Mouse (Mus musculus): Measurements from ENCODE around the gene Dbil5. TPM values are rescaled to one million over a fixed set of nuclear protein-coding genes. Genes with fewer than 3 reads are reported as not detected.

The Dbil5 gene
- polyA plus RNA-seq, 1 experiment from 2014 or later, result 0.48 TPM

GRCm38 (mm10) chr11:76262611-76263351, 45.4 kb downstream of the Dbil5 start:
- H3K4me1 ChIP-seq (replicated peaks), result peaks cover 99% of the 10 kb centered on the region
- H3K36me3 ChIP-seq, result peaks cover 24% of the 10 kb centered on the region
- peak overlapping the region; percentile 88 for H3K27ac ChIP-seq
- 6% methylated on average over 19 of the region's 19 CpGs for WGBS
- no peaks in the 10 kb centered on the region; the same call in 1 of the 2 replicates for H3K27me3 ChIP-seq (ENCODE audit: insufficient read depth, poor library complexity, severe bottlenecking)
- peak; percentile 79 for DNase-seq (ENCODE audit: low spot score)
- H3K9me3 ChIP-seq, result no peaks in the 10 kb centered on the region
- H3K4me3 ChIP-seq, result peak overlapping the region; percentile 32

GRCm38 (mm10) chr11:76267550-76267949, 50.1 kb downstream of the Dbil5 start:
- DNase-seq (ENCODE audit: low spot score), result no peak

GRCm38 (mm10) chr11:76268001-76268459, 50.6 kb downstream of the Dbil5 start:
- peaks cover 66% of the 10 kb centered on the region for H3K4me1 ChIP-seq (replicated peaks)
- peak overlapping the region; percentile 90 for H3K27ac ChIP-seq
- peaks cover 35% of the 10 kb centered on the region for H3K36me3 ChIP-seq
- H3K4me3 ChIP-seq, result no peak overlapping the region
- no peaks in the 10 kb centered on the region for H3K9me3 ChIP-seq
- WGBS, result 32% methylated on average over 5 of the region's 5 CpGs
- H3K27me3 ChIP-seq (ENCODE audit: insufficient read depth, poor library complexity, severe bottlenecking), result no peaks in the 10 kb centered on the region
- DNase-seq (ENCODE audit: low spot score), result no peak

More at GRCm38 (mm10) chr11:76267550-76267949, 50.1 kb downstream of the Dbil5 start:
- Histone ChIP-seq H3K27ac (peak overlapping the region; percentile 90), H3K36me3 (peaks cover 30% of the 10 kb centered on the region), H3K4me1 (replicated peaks) (peaks cover 71% of the 10 kb centered on the region), H3K9me3 (no peaks in the 10 kb centered on the region), H3K27me3 (ENCODE audit: insufficient read depth, poor library complexity, severe bottlenecking) (no peaks in the 10 kb centered on the region), H3K4me3 (no peak overlapping the region)
- 36% methylated on average over 7 of the region's 7 CpGs for WGBS

Other genes with a start within 250 kb of the Dbil5 start
- 1.4 and 3.8 TPM in 2 replicates for gene 1700016K19Rik, start 217.7 kb upstream of the Dbil5 start, polyA plus RNA-seq (2016; fragmentation: Nextera tagmentation; extraction: Ambion mirVana)
- 14.4 and 15.9 TPM in 2 replicates for gene Rflnb, start 189.8 kb upstream of the Dbil5 start, polyA plus RNA-seq (2016; fragmentation: Nextera tagmentation; extraction: Ambion mirVana)
- 37.9 and 48.3 TPM in 2 replicates for gene Vps53, start 38.0 kb upstream of the Dbil5 start, polyA plus RNA-seq (2016; fragmentation: Nextera tagmentation; extraction: Ambion mirVana)
- 32.6 and 33.6 TPM in 2 replicates for gene Fam57a, start 37.9 kb upstream of the Dbil5 start, polyA plus RNA-seq (2016; fragmentation: Nextera tagmentation; extraction: Ambion mirVana)
- gene Gemin4, start 56 bp downstream of the Dbil5 start, polyA plus RNA-seq (2016; fragmentation: Nextera tagmentation; extraction: Ambion mirVana), result 45.4 and 49.9 TPM in 2 replicates
- 21.5 and 24.7 TPM in 2 replicates for gene Mrm3, start 26.1 kb downstream of the Dbil5 start, polyA plus RNA-seq (2016; fragmentation: Nextera tagmentation; extraction: Ambion mirVana)
- gene Glod4, start 26.1 kb downstream of the Dbil5 start, polyA plus RNA-seq (2016; fragmentation: Nextera tagmentation; extraction: Ambion mirVana), result 126 and 130 TPM in 2 replicates
- gene Nxn, start 181.5 kb downstream of the Dbil5 start, polyA plus RNA-seq (2016; fragmentation: Nextera tagmentation; extraction: Ambion mirVana), result 45.3 and 46.6 TPM in 2 replicates
- gene Timm22, start 189.3 kb downstream of the Dbil5 start, polyA plus RNA-seq (2016; fragmentation: Nextera tagmentation; extraction: Ambion mirVana), result 123 and 148 TPM in 2 replicates